Mouse (Mus musculus) myocyte (in vitro differentiated cells): ENCODE data around the gene Rpl26. TPM values are rescaled to one million over a fixed set of nuclear protein-coding genes. Genes with fewer than 3 reads are reported as not detected.
A peak's percentile ranks its signal among the peaks of the same experiment; 100 is the strongest.

Experiments
- H3K27me3 ChIP-seq: one replicate; pipeline ENCODE4 v1.6.1; 2011; ENCODE audit not compliant: control insufficient read depth, insufficient read depth, insufficient read length
- H3K36me3 ChIP-seq: one replicate; pipeline ENCODE4 v1.6.1; 2011; ENCODE audit not compliant: control insufficient read depth, insufficient read depth
- H3K4me2 ChIP-seq: one replicate; pipeline ENCODE4 v1.6.1; 2011; ENCODE audit warnings: low read depth, control low read depth
- H3K4me3 ChIP-seq: one replicate; pipeline ENCODE4 v1.5.1; 2011; ENCODE audit warnings: mild to moderate bottlenecking, control low read depth, moderate library complexity
- H3K79me2 ChIP-seq: one replicate; pipeline ENCODE4 v1.6.1; 2011; ENCODE audit not compliant: control insufficient read depth, insufficient read depth
- H3ac ChIP-seq: one replicate; pipeline ENCODE4 v1.6.1; 2011; ENCODE audit not compliant: control insufficient read depth, insufficient read length
- CEBPB ChIP-seq: IDR thresholded peaks from 2 replicates; pipeline ENCODE4 v1.6.1; 2011; ENCODE audit warnings: mild to moderate bottlenecking, moderate library complexity; ENCODE audit not compliant: poor library complexity, insufficient read depth, severe bottlenecking
- E2F4 ChIP-seq: IDR thresholded peaks from one replicate; pipeline ENCODE4 v1.6.1; 2011; ENCODE audit warnings: mild to moderate bottlenecking, control low read depth, moderate library complexity; ENCODE audit not compliant: insufficient read depth
- MAX ChIP-seq: IDR thresholded peaks from one replicate; pipeline ENCODE4 v1.6.1; 2011; ENCODE audit warnings: low read depth, mild to moderate bottlenecking, control low read depth
- MYOD1 ChIP-seq, 3 experiments: IDR thresholded peaks; one replicate each; pipeline ENCODE4 v1.6.1; 2011; ENCODE audit warnings: control low read depth in 2 of 3, low read depth in 2 of 3, mild to moderate bottlenecking in 2 of 3, moderate library complexity in 1 of 3; ENCODE audit not compliant: insufficient read length in 2 of 3, control insufficient read depth in 1 of 3
- MYOG ChIP-seq, 3 experiments: IDR thresholded peaks; one replicate each; pipeline ENCODE4 v1.6.1; 2011; ENCODE audit warnings: control low read depth in 2 of 3, low read depth in 2 of 3, mild to moderate bottlenecking in 2 of 3; ENCODE audit not compliant: insufficient read length in 2 of 3, control insufficient read depth in 1 of 3, insufficient read depth in 1 of 3
- POLR2A ChIP-seq: IDR thresholded peaks from one replicate; pipeline ENCODE4 v1.6.1; 2011; ENCODE audit warnings: low read depth, mild to moderate bottlenecking, control low read depth, moderate library complexity; ENCODE audit not compliant: insufficient read length
- POLR2AphosphoS2 ChIP-seq: IDR thresholded peaks from one replicate; pipeline ENCODE4 v1.6.1; 2011; ENCODE audit warnings: low read depth, control low read depth; ENCODE audit not compliant: insufficient read length
- REST ChIP-seq: IDR thresholded peaks from one replicate; pipeline ENCODE4 v1.6.1; 2011; ENCODE audit warnings: mild to moderate bottlenecking, control low read depth, moderate library complexity; ENCODE audit not compliant: insufficient read depth, insufficient read length
- SRF ChIP-seq: IDR thresholded peaks from one replicate; pipeline ENCODE4 v1.6.1; 2011; ENCODE audit warnings: low read depth; ENCODE audit not compliant: control insufficient read depth, insufficient read length
- TCF12 ChIP-seq: IDR thresholded peaks from one replicate; pipeline ENCODE4 v1.6.1; 2011; ENCODE audit warnings: mild to moderate bottlenecking, control low read depth; ENCODE audit not compliant: poor library complexity, insufficient read depth, severe bottlenecking
- TCF3 ChIP-seq: IDR thresholded peaks from one replicate; pipeline ENCODE4 v1.6.1; 2011; ENCODE audit warnings: low read depth, control low read depth; ENCODE audit not compliant: insufficient read length
- USF1 ChIP-seq: IDR thresholded peaks from one replicate; pipeline ENCODE4 v1.6.1; 2011; ENCODE audit warnings: low read depth, mild to moderate bottlenecking, control low read depth, moderate library complexity
- polyA plus RNA-seq: library from polyadenylated mRNA; unstranded; fragments of >200 nt; fragmentation: generic; extraction: Trizol; gene quantifications from one replicate; pipeline ENCODE4 v1.2.1, GENCODE M21; 2012; ENCODE audit warnings: missing spikeins

Gene Rpl26
- polyA plus RNA-seq, 1 experiment = 695 TPM

DNA sequence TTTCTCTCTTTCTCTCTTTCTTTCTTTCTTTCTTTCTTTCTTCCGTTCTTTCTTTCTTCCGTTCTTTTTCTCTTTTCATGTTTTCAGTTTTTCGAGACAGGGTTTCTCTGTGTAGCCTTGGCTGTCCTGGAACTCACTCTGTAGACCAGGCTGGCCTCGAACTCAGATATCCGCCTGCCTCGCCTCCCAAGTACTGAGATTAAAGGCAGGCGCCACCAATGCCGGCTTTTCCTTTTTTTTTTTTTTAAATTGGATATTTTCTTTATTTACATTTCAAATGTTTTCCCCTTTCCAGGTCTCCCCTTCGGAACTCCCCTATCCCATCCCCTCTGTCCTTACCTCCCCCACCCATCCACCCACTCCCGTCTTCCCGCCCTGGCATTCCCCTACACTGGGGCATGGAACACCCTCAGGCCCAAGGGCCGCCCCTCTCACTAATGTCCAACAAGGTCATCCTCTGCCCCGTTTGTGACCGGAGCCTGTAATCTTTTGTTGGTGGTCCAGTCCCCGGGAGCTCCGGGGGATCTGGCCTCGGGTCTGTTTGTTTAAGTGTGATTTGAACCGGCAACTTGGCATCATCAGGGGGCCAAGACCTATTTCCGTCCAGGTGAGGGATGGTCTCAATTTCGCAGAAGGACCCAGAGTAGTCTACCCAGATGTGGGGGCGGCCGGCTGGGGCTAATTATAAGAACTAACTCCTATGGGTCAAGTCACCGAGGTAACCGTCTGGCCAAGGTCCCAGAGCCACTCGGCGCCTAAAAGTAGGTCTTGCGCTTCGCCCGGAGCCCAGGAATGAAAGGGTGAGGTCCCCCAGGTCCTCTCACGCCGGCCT, 648 bp upstream of the Rpl26 start:
- Histone ChIP-seq H3K4me3 (peak overlapping the region; percentile 85), H3ac (no peak overlapping the region), H3K27me3 (peaks cover 5% of the 10 kb centered on the region), H3K79me2 (peaks cover 14% of the 10 kb centered on the region), H3K4me2 (peak overlapping the region; percentile 80), H3K36me3 (peaks cover 9% of the 10 kb centered on the region)
- TF ChIP-seq CEBPB = no peak
- no peak for TF ChIP-seq TCF12
- TF ChIP-seq TCF3 = no peak
- TF ChIP-seq SRF = no peak
- no peak for TF ChIP-seq POLR2A
- no peak for TF ChIP-seq MYOD1 (IDR thresholded peaks at IDR 0.05; ENCODE audit: control insufficient read depth in 1 of 3, insufficient read length in 2 of 3, low read depth in 2 of 3)
- TF ChIP-seq MYOG (IDR thresholded peaks at IDR 0.05; ENCODE audit: control insufficient read depth in 1 of 3, insufficient read depth in 1 of 3, insufficient read length in 2 of 3, low read depth in 2 of 3) = no peak

- TF ChIP-seq MYOG (IDR thresholded peaks at IDR 0.05; ENCODE audit: control insufficient read depth in 1 of 3, insufficient read depth in 1 of 3, insufficient read length in 2 of 3, low read depth in 2 of 3) (no peak), TCF3 (no peak), TCF12 (no peak), USF1 (no peak), REST (no peak), POLR2AphosphoS2 (no peak), MAX (no peak), SRF (no peak), MYOD1 (IDR thresholded peaks at IDR 0.05; ENCODE audit: control insufficient read depth in 1 of 3, insufficient read length in 2 of 3, low read depth in 2 of 3) (no peak), CEBPB (no peak), POLR2A (no peak)
- peak overlapping the region; percentile 78 for H3K4me2 ChIP-seq
- H3ac ChIP-seq = peak overlapping the region; percentile 37
- H3K36me3 ChIP-seq = peaks cover 10% of the 10 kb centered on the region
- H3K79me2 ChIP-seq = peaks cover 14% of the 10 kb centered on the region
- H3K27me3 ChIP-seq = peaks cover 5% of the 10 kb centered on the region
- H3K4me3 ChIP-seq = peak overlapping the region; percentile 85
Observed at GRCm38 (mm10) chr11:68902047-68902364, 623 bp downstream of the Rpl26 start.

DNA sequence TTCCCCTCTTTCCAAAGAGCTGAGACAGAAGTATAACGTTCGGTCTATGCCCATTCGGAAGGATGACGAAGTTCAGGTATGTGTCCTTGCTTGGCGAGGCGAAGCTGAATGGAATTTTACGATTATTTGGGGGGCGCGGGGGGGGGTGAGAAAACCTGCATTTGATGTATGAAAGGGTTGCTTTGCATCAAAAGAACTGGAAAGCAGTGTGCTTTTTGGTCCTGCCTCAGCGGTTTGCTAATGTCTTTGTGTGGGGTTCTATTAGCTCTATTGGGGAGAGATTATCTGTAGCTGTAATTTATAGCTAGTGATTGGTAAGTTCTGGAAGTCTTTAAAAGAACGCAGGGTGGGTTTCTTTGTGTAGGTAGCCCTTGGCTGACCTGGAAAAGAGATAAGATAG, 984 bp downstream of the Rpl26 start:
- Histone ChIP-seq H3K36me3 (peaks cover 10% of the 10 kb centered on the region), H3K27me3 (peaks cover 5% of the 10 kb centered on the region), H3K4me2 (peak overlapping the region; percentile 78), H3ac (peak overlapping the region; percentile 37), H3K79me2 (peaks cover 14% of the 10 kb centered on the region), H3K4me3 (peak overlapping the region; percentile 85)
- no peak for TF ChIP-seq MYOG (IDR thresholded peaks at IDR 0.05; ENCODE audit: control insufficient read depth in 1 of 3, insufficient read depth in 1 of 3, insufficient read length in 2 of 3, low read depth in 2 of 3)
- no peak for TF ChIP-seq MYOD1 (IDR thresholded peaks at IDR 0.05; ENCODE audit: control insufficient read depth in 1 of 3, insufficient read length in 2 of 3, low read depth in 2 of 3)

DNA sequence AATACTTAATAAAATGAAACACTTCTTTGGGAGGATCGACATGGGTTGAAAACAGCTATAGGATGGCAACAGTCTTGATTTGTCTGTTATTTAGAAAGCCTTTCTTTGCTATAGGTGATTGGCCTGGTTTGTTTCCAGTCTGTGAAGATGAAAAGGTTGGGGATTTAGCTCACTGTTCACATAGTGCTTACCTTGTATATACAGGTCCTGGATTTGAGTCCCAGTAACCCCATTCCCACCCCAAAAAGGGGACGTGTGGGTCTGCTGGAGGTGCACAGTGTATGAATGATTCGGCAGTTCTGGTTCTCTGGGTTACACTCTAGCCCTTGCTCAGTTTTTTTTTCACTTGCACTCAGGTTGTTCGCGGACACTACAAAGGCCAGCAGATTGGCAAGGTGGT, 1.4 kb downstream of the Rpl26 start:
- Histone ChIP-seq H3K27me3 (peaks cover 5% of the 10 kb centered on the region), H3ac (no peak overlapping the region), H3K4me3 (peak overlapping the region; percentile 85), H3K4me2 (peak overlapping the region; percentile 78), H3K79me2 (peaks cover 14% of the 10 kb centered on the region), H3K36me3 (peaks cover 10% of the 10 kb centered on the region)
- TF ChIP-seq CEBPB (no peak), REST (no peak), SRF (no peak), MAX (no peak), POLR2AphosphoS2 (no peak), MYOG (IDR thresholded peaks at IDR 0.05; ENCODE audit: control insufficient read depth in 1 of 3, insufficient read depth in 1 of 3, insufficient read length in 2 of 3, low read depth in 2 of 3) (no peak), POLR2A (no peak), TCF3 (no peak), MYOD1 (IDR thresholded peaks at IDR 0.05; ENCODE audit: control insufficient read depth in 1 of 3, insufficient read length in 2 of 3, low read depth in 2 of 3) (no peak), TCF12 (no peak)

GRCm38 (mm10) chr11:68903775-68904174, 2.4 kb downstream of the Rpl26 start:
- Histone ChIP-seq H3K36me3 (peaks cover 10% of the 10 kb centered on the region), H3K4me2 (no peak overlapping the region), H3ac (no peak overlapping the region), H3K4me3 (no peak overlapping the region), H3K27me3 (peaks cover 5% of the 10 kb centered on the region), H3K79me2 (peaks cover 14% of the 10 kb centered on the region)
- TF ChIP-seq MYOG (IDR thresholded peaks at IDR 0.05; ENCODE audit: control insufficient read depth in 1 of 3, insufficient read depth in 1 of 3, insufficient read length in 2 of 3, low read depth in 2 of 3) = no peak
- no peak for TF ChIP-seq MYOD1 (IDR thresholded peaks at IDR 0.05; ENCODE audit: control insufficient read depth in 1 of 3, insufficient read length in 2 of 3, low read depth in 2 of 3)
- TF ChIP-seq REST = no peak
- TF ChIP-seq TCF3 = no peak
- TF ChIP-seq POLR2A = no peak
- TF ChIP-seq E2F4 = no peak
